Mouse (Mus musculus) inflammation-experienced regulatory T-cells, adult 16 weeks (primary cell): ENCODE measurements around the gene 4833427G06Rik. TPM values are rescaled to one million over a fixed set of nuclear protein-coding genes. Genes with fewer than 3 reads are reported as not detected.

Experiments
- polyA plus RNA-seq: library from polyadenylated mRNA; unstranded; fragments of 100-300 nt; shearing (Covaris generic); gene quantifications from one replicate; pipeline ENCODE4 v1.2.1, GENCODE M21; 2017

4833427G06Rik gene
- polyA plus RNA-seq = not detected

DNA sequence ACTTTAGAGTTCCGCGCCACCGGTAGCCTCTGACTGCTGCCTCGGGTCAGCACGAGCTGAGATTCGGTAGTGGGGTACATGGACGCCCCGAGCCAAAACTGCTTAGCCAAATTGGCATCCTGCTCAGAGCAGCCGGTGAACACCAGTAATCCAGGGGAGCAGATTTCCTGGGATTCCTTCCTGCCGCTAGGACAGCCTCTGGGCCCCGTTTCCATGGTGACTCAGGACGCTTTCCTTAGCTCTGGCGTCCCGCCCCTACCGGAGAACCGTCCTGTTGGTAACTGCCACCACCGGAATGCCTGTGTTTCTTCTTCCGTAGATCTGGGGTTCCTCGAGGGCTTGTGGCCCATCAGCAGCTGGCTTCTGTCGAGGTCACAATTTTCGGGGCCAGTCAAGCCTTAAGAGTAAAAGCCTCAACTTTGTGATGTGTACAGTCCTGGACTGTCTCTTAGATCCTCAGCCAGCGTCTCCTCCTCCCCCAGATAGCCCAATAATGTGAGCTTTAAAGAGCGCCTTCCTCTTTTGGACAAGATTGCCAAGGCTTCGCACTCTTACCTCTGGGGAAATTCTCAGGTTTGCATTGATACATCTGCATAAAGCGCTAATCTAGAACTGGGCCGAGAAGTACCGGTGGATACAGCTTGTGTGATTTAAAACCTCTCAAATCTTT is at the start of gene 4833427G06Rik:
Gene 4833427G06Rik (minus strand): TSS at position 323 of the 670 bp plus-strand sequence.

DNA sequence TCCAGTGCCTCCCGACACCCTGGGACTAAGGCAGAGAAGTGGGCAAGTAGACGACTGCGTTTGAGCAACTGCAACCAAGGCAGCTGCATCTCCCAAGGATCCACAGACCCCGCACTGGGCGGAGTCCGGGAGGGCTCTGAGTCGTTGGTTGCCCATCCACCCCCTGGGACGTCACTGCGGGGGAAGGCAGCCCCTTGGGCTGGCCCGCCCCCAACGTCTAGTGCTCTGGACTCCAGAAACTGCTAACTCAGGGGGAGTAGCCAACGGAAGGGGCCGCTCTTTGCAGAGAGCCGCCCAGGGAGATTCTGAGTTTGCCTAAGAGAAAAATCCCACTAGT is 24.9 kb downstream of the 4833427G06Rik start, which contains the start of gene Layn:
Gene Layn (minus strand): TSS at position 116 of the 337 bp plus-strand sequence.

DNA sequence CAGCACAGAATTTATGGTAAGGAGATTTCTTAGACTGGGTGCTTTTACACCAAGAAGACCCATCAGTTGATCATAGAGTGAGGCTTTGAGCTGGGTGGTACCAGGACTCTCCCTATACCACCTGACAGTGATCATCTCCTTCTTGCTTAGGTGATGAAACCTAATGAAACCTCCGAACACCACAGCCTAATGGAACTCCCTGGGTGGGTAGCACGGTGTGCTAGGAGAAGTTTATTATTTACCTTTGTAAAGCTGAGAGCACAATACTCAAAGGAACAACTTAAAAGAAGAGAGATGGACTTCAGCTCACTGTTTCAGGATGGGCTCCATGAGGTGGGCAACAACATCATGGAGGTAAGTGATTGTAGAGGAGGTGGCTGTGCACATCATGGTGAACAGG is 41.3 kb downstream of the 4833427G06Rik start, which contains the start of gene Btg4:
Gene Btg4 (plus strand): TSS at position 301 of the 400 bp plus-strand sequence.

Other genes with a start within 250 kb of the 4833427G06Rik start
- 23.7 TPM for gene Sik2, start 93.0 kb downstream of the 4833427G06Rik start, polyA plus RNA-seq
- 0.38 TPM for gene Btg4, start 41.2 kb downstream of the 4833427G06Rik start, polyA plus RNA-seq
- gene Layn, start 25.0 kb downstream of the 4833427G06Rik start, polyA plus RNA-seq = not detected
- not detected for gene Gm32742, start 63.4 kb upstream of the 4833427G06Rik start, polyA plus RNA-seq
- 13.6 TPM for gene Pou2af1, start 111.6 kb upstream of the 4833427G06Rik start, polyA plus RNA-seq
- gene Colca2, start 176.5 kb upstream of the 4833427G06Rik start, polyA plus RNA-seq = 0.38 TPM
- gene 1810046K07Rik, start 226.8 kb upstream of the 4833427G06Rik start, polyA plus RNA-seq = not detected